Mouse (Mus musculus) brain, embryonic 14.5 days (tissue): ENCODE data around the gene C330007P06Rik.

Experiments
- CTCF ChIP-seq: fragments of 200-500 bp; IDR thresholded peaks from 2 replicates; pipeline ENCODE4 v1.5.1; 2012; ENCODE audit warnings: inconsistent platforms, mild to moderate bottlenecking, moderate library complexity, borderline replicate concordance; ENCODE audit not compliant: insufficient read depth, insufficient read length; ENCODE audit errors: extremely low read depth
- POLR2A ChIP-seq: fragments of 200-500 bp; IDR thresholded peaks from 2 replicates; pipeline ENCODE4 v1.6.1; 2012; ENCODE audit warnings: mild to moderate bottlenecking, inconsistent platforms, borderline replicate concordance; ENCODE audit not compliant: poor library complexity, insufficient read depth, insufficient read length, severe bottlenecking; ENCODE audit errors: extremely low read depth

DNA sequence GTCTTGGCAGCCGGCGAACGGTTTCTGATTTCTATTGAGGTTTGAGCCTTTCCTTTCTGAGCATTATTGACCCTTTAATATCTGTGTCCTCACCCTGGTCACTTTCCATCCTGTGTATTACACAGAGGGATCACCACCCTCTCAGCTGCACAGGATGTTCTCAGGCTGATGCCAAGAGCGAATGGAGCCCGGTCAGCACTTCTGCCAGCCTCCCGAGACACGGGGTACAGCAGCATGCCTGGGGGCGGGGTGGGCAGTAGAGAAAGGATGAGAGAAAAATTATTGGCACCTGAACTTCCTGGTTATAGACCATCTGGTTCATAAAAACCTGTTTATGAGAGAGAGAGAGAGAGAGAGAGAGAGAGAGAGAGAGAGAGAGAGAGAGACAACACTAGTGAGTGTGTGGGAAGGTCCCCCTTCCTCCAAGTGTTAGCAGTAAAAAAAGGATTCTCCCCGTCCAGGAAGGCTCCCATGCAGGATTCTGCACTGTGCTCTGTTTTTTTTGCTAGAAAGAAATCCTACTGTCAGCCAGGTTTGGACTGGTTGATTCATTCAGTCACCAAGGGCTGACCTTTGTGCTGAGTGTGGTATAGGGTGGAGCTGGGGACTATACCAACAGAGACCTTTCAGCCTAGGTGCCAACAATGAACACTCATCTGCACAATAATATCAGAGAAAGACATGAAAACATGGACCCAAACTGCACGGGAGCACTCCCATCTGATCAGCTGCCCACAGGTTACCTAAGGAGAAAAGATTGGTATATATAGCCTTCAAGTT lies 49.8 kb downstream of the C330007P06Rik start:
- TF ChIP-seq POLR2A (no peak), CTCF (no peak)
